Mouse (Mus musculus) forebrain, embryonic 11.5 days (tissue): ENCODE measurements at regions not wholly inside any gene's neighbourhood (a gene's known extent, or its start where the extent isn't known, plus 50 kb on each side); places are given as distances from the start of the nearest gene placed in this dataset.

Source experiments
- ATAC-seq: fragments of 200-750 bp; cut with Nextera tagmentation; replicated peaks from 2 replicates; pipeline ENCODE4 v1.8.0; 2017; ENCODE audit warnings: moderate TSS enrichment; ENCODE audit not compliant: low FRiP score
- DNase-seq: peaks from one replicate; pipeline ENCODE4 v3.0.0-alpha.2; 2017; ENCODE audit warnings: low spot score
- H3K27ac ChIP-seq: fragments of 300-500 bp; sonication (generic); 2 replicates; pipeline ENCODE4 v1.5.1; 2014; ENCODE audit warnings: low read depth, low read length
- H3K27me3 ChIP-seq: fragments of 300-500 bp; sonication (generic); 2 replicates; pipeline ENCODE4 v1.6.1; 2014; ENCODE audit warnings: mild to moderate bottlenecking, low read length, mixed read lengths; ENCODE audit not compliant: control insufficient read depth, insufficient read depth
- H3K36me3 ChIP-seq: fragments of 300-500 bp; sonication (generic); 2 replicates; pipeline ENCODE4 v1.6.1; 2014; ENCODE audit warnings: mild to moderate bottlenecking, low read length, moderate library complexity, mixed read lengths; ENCODE audit not compliant: control insufficient read depth, insufficient read depth
- H3K4me1 ChIP-seq: fragments of 300-500 bp; sonication (generic); replicated peaks from 2 replicates; pipeline ENCODE4 v1.6.1; 2014; ENCODE audit warnings: low read length, mixed read lengths; ENCODE audit not compliant: control insufficient read depth, insufficient read depth
- H3K4me2 ChIP-seq: fragments of 300-500 bp; sonication (generic); 2 replicates; pipeline ENCODE4 v1.6.1; 2014; ENCODE audit warnings: low read depth, mild to moderate bottlenecking, low read length, moderate library complexity, mixed read lengths; ENCODE audit not compliant: severe bottlenecking
- H3K4me3 ChIP-seq: fragments of 300-500 bp; sonication (generic); 2 replicates; pipeline ENCODE4 v1.5.1; 2014; ENCODE audit warnings: low read depth, low read length
- H3K9ac ChIP-seq: fragments of 300-500 bp; sonication (generic); 2 replicates; pipeline ENCODE4 v1.6.1; 2014; ENCODE audit warnings: low read length
- H3K9me3 ChIP-seq: fragments of 300-500 bp; sonication (generic); 2 replicates; pipeline ENCODE4 v1.6.1; 2016; ENCODE audit warnings: low read length, mixed read lengths; ENCODE audit not compliant: control insufficient read depth
- WGBS: fragments of 180-500 bp; shearing (Covaris S2); extraction: QIAGEN DNeasy Blood & Tissue Kit; methylation state at CpG from one replicate; pipeline ENCODE4 v1.1.7; 2014; 5-methylcytosine and 5-hydroxymethylcytosine counted together

GRCm38 (mm10) chr2:75422798-75423685, 236.0 kb upstream of the Hnrnpa3 start:
- Histone ChIP-seq H3K27ac (peak overlapping the region; percentile 74), H3K4me2 (peak overlapping the region; percentile 25; the same call in 1 of the 2 replicates), H3K27me3 (no peaks in the 10 kb centered on the region), H3K4me3 (no peak overlapping the region), H3K36me3 (no peaks in the 10 kb centered on the region), H3K9ac (no peak overlapping the region), H3K9me3 (no peaks in the 10 kb centered on the region), H3K4me1 (peaks cover 4% of the 10 kb centered on the region; the same call in 1 of the 2 replicates)
- DNase-seq (peak; percentile 65), ATAC-seq (peak; percentile 77)
- 50% methylated on average over 20 of the region's 20 CpGs for WGBS

GRCm38 (mm10) chr2:75423872-75424271, 235.2 kb upstream of the Hnrnpa3 start:
- H3K4me1 ChIP-seq = peaks cover 4% of the 10 kb centered on the region; the same call in 1 of the 2 replicates
- H3K27ac ChIP-seq = peak overlapping the region; percentile 74
- 19% methylated on average over 5 of the region's 5 CpGs for WGBS
- no peaks in the 10 kb centered on the region for H3K36me3 ChIP-seq
- ATAC-seq (peak; percentile 76), DNase-seq (peak; percentile 64)
- H3K27me3 ChIP-seq = no peaks in the 10 kb centered on the region
- H3K4me2 ChIP-seq = peak overlapping the region; percentile 27; the same call in 1 of the 2 replicates
- H3K9ac ChIP-seq = no peak overlapping the region
- H3K9me3 ChIP-seq = no peaks in the 10 kb centered on the region
- no peak overlapping the region for H3K4me3 ChIP-seq

- 32% methylated on average over 7 of the region's 7 CpGs for WGBS
- Histone ChIP-seq H3K4me3 (no peak overlapping the region), H3K4me1 (peaks cover 4% of the 10 kb centered on the region; the same call in 1 of the 2 replicates), H3K9ac (no peak overlapping the region), H3K27ac (peak overlapping the region; percentile 67; the same call in 1 of the 2 replicates), H3K27me3 (no peaks in the 10 kb centered on the region), H3K36me3 (no peaks in the 10 kb centered on the region), H3K4me2 (no peak overlapping the region), H3K9me3 (no peaks in the 10 kb centered on the region)
- no peak for ATAC-seq
- no peak for DNase-seq
Measured at GRCm38 (mm10) chr2:75424363-75424762, 234.7 kb upstream of the Hnrnpa3 start.

- H3K9me3 ChIP-seq = no peaks in the 10 kb centered on the region
- no peak overlapping the region for H3K4me3 ChIP-seq
- no peaks in the 10 kb centered on the region for H3K27me3 ChIP-seq
- H3K9ac ChIP-seq = no peak overlapping the region
- DNase-seq (peak; percentile 55), ATAC-seq (no peak)
- peak overlapping the region; percentile 58 for H3K27ac ChIP-seq
- no peaks in the 10 kb centered on the region for H3K36me3 ChIP-seq
- 77% methylated on average over 14 of the region's 14 CpGs for WGBS
- peaks cover 4% of the 10 kb centered on the region; the same call in 1 of the 2 replicates for H3K4me1 ChIP-seq
- no peak overlapping the region for H3K4me2 ChIP-seq
Measured at GRCm38 (mm10) chr2:75424911-75425310, 234.2 kb upstream of the Hnrnpa3 start.

- peaks cover 4% of the 10 kb centered on the region; the same call in 1 of the 2 replicates for H3K4me1 ChIP-seq
- H3K27ac ChIP-seq = peak overlapping the region; percentile 58
- DNase-seq = no peak
- H3K27me3 ChIP-seq = no peaks in the 10 kb centered on the region
- H3K4me3 ChIP-seq = no peak overlapping the region
- H3K9ac ChIP-seq = no peak overlapping the region; the same call in 1 of the 2 replicates
- 27% methylated on average over 7 of the region's 7 CpGs for WGBS
- no peak overlapping the region for H3K4me2 ChIP-seq
- H3K9me3 ChIP-seq = no peaks in the 10 kb centered on the region
- ATAC-seq = no peak
- H3K36me3 ChIP-seq = no peaks in the 10 kb centered on the region
Measured at GRCm38 (mm10) chr2:75425384-75425783, 233.7 kb upstream of the Hnrnpa3 start.

- no peaks in the 10 kb centered on the region for H3K9me3 ChIP-seq
- no peaks in the 10 kb centered on the region for H3K36me3 ChIP-seq
- peak overlapping the region; percentile 58; the same call in 1 of the 2 replicates for H3K27ac ChIP-seq
- WGBS = 58% methylated on average over 9 of the region's 9 CpGs
- no peaks in the 10 kb centered on the region for H3K27me3 ChIP-seq
- no peak overlapping the region for H3K9ac ChIP-seq
- no peak for DNase-seq
- no peak overlapping the region for H3K4me2 ChIP-seq
- no peak for ATAC-seq
- no peak overlapping the region for H3K4me3 ChIP-seq
- H3K4me1 ChIP-seq = peaks cover 4% of the 10 kb centered on the region; the same call in 1 of the 2 replicates
Measured at GRCm38 (mm10) chr2:75425791-75426190, 233.3 kb upstream of the Hnrnpa3 start.

GRCm38 (mm10) chr2:75427936-75428458, 231.1 kb upstream of the Hnrnpa3 start:
- Histone ChIP-seq H3K4me2 (no peak overlapping the region), H3K4me1 (peaks cover 4% of the 10 kb centered on the region; the same call in 1 of the 2 replicates), H3K27me3 (no peaks in the 10 kb centered on the region), H3K36me3 (no peaks in the 10 kb centered on the region), H3K9me3 (no peaks in the 10 kb centered on the region), H3K4me3 (no peak overlapping the region), H3K27ac (no peak overlapping the region), H3K9ac (no peak overlapping the region)
- no peak for ATAC-seq
- WGBS = 98% methylated on average over 4 of the region's 4 CpGs
- DNase-seq = no peak

- H3K4me2 ChIP-seq = no peak overlapping the region
- no peak overlapping the region for H3K27ac ChIP-seq
- no peak overlapping the region for H3K4me3 ChIP-seq
- 83% methylated on average over 4 of the region's 4 CpGs for WGBS
- no peaks in the 10 kb centered on the region for H3K27me3 ChIP-seq
- no peaks in the 10 kb centered on the region for H3K9me3 ChIP-seq
- H3K4me1 ChIP-seq = peaks cover 2% of the 10 kb centered on the region; the same call in 1 of the 2 replicates
- no peak overlapping the region for H3K9ac ChIP-seq
- DNase-seq = no peak
- no peak for ATAC-seq
- no peaks in the 10 kb centered on the region for H3K36me3 ChIP-seq
Measured at GRCm38 (mm10) chr2:75430161-75430940, 228.7 kb upstream of the Hnrnpa3 start.
